Comparison of ENCODE assay signal across 26 mouse cellular contexts in genomic region chrX:164320031-164320430, GRCm38 (mm10). TPM values are rescaled to one million over a fixed set of nuclear protein-coding genes. Genes with fewer than 3 reads are reported as not detected.
DNase-seq lines count a peak whose midpoint lies in the region; TF ChIP-seq lines count a peak whose summit lies in the region.
"Had no signal": no experiment of that assay in that cellular context is flagged by ENCODE, and none has a peak within 500 bp of the region (broad histone marks: within the 10 kb centered on the region; RNA-seq: fewer than 3 reads in every experiment).

No protein-coding gene starts in this region.

- no peak overlapping the region for H3K4me3 ChIP-seq in embryonic fibroblast, embryonic 13.5 days (ENCODE audit: insufficient read depth, low read length)
- no peak overlapping the region for H3K4me3 ChIP-seq in embryonic facial prominence, embryonic 10.5 days
- H3K4me3 ChIP-seq: embryonic facial prominence, embryonic 12.5 days; embryonic facial prominence, embryonic 15.5 days; erythroblast, embryonic 14.5 days; forebrain, embryonic 12.5 days; heart, embryonic 12.5 days; heart, embryonic 15.5 days; hindbrain, embryonic 10.5 days; hindbrain, embryonic 13.5 days; intestine, embryonic 15.5 days had no signal

- H3K27me3 ChIP-seq in embryonic facial prominence, embryonic 10.5 days (replicated peaks; ENCODE audit: low read depth, poor library complexity, severe bottlenecking): peaks cover 69% of the 10 kb centered on the region
- H3K27me3 ChIP-seq: embryonic facial prominence, embryonic 12.5 days; embryonic facial prominence, embryonic 15.5 days; forebrain, embryonic 12.5 days; heart, embryonic 12.5 days; heart, embryonic 15.5 days; intestine, embryonic 15.5 days had no signal

- H3K4me1 ChIP-seq in embryonic fibroblast, embryonic 13.5 days (ENCODE audit: control insufficient read depth, insufficient read depth, low read length): peaks cover 2% of the 10 kb centered on the region; the same call in 1 of the 2 replicates
- H3K4me1 ChIP-seq in embryonic facial prominence, embryonic 10.5 days: no peaks in the 10 kb centered on the region
- H3K4me1 ChIP-seq: embryonic facial prominence, embryonic 12.5 days; embryonic facial prominence, embryonic 15.5 days; forebrain, embryonic 12.5 days; heart, embryonic 12.5 days; heart, embryonic 15.5 days; hindbrain, embryonic 10.5 days; hindbrain, embryonic 13.5 days; intestine, embryonic 15.5 days had no signal

- TF ChIP-seq POLR2A in embryonic fibroblast, embryonic 13.5 days (IDR thresholded peaks at IDR 0.05; ENCODE audit: low read depth, low read length): no peak

- no peaks in the 10 kb centered on the region for H3K9me3 ChIP-seq in embryonic facial prominence, embryonic 10.5 days
- H3K9me3 ChIP-seq: embryonic facial prominence, embryonic 12.5 days; embryonic facial prominence, embryonic 15.5 days; forebrain, embryonic 12.5 days; heart, embryonic 12.5 days; heart, embryonic 15.5 days; hindbrain, embryonic 10.5 days; hindbrain, embryonic 13.5 days; intestine, embryonic 15.5 days had no signal

- H3K36me3 ChIP-seq in embryonic facial prominence, embryonic 10.5 days (replicated peaks): no peaks in the 10 kb centered on the region
- H3K36me3 ChIP-seq: embryonic facial prominence, embryonic 12.5 days; embryonic facial prominence, embryonic 15.5 days; forebrain, embryonic 12.5 days; heart, embryonic 12.5 days; heart, embryonic 15.5 days; hindbrain, embryonic 10.5 days; hindbrain, embryonic 13.5 days; intestine, embryonic 15.5 days had no signal

- 87% methylated on average over 3 of the region's 3 CpGs for WGBS in embryonic facial prominence, embryonic 10.5 days

- TF ChIP-seq CTCF in embryonic fibroblast, embryonic 13.5 days (IDR thresholded peaks at IDR 0.05; ENCODE audit: borderline replicate concordance, insufficient read depth, low read length): no peak

- DNase-seq in adrenal gland, adult (ENCODE audit: inconsistent age in 2 of 2, low spot score in 1 of 2): peak; percentile 52 to 63
- no peak for DNase-seq in adrenal gland, postnatal 14 days
- DNase-seq in adrenal gland, postnatal 36 days: peak; percentile 18 to 19
- DNase-seq in adrenal gland, postnatal 4 days (ENCODE audit: low spot score in 2 of 2): no peak
- no peak for DNase-seq in embryonic facial prominence, embryonic 10.5 days (ENCODE audit: low spot score)
- DNase-seq: cerebellum, adult 18-20 months; cerebellum, adult 9-10 months; cerebellum, postnatal 14 days; forebrain, postnatal 0 days; gastrocnemius, postnatal 25 days; heart, adult 18-20 months; heart, postnatal 10 days; heart, postnatal 36 days; kidney, adult 11 months; kidney, adult 8-10 months had no signal

- peak overlapping the region; percentile 67 for H3K27ac ChIP-seq in embryonic fibroblast, embryonic 13.5 days (ENCODE audit: insufficient read depth, low read length)
- no peak overlapping the region for H3K27ac ChIP-seq in embryonic facial prominence, embryonic 10.5 days (replicated peaks)
- H3K27ac ChIP-seq: embryonic facial prominence, embryonic 12.5 days; embryonic facial prominence, embryonic 15.5 days; forebrain, embryonic 12.5 days; heart, embryonic 15.5 days; hindbrain, embryonic 10.5 days; hindbrain, embryonic 13.5 days; intestine, embryonic 15.5 days had no signal

RNA-seq across cellular contexts. Expression of gene Pir, which starts 50.9 kb away (rescaled TPM):
- 4.5 and 4.9 TPM in 2 replicates for total RNA-seq in adrenal gland, postnatal 14 days (2021)
- total RNA-seq in adrenal gland, postnatal 36 days (2021): 1 to 10 TPM; 3.9 to 4.9 TPM
- 1 to 10 TPM; 5.9 to 6.3 TPM for total RNA-seq in adrenal gland, postnatal 4 days (2021)
- 11.8 and 14.6 TPM in 2 replicates for polyA plus RNA-seq in embryonic fibroblast, embryonic 13.5 days (2011; ENCODE audit: insufficient read length, low read depth, missing spikeins)
- 8.0 and 10.0 TPM in 2 replicates for polyA plus RNA-seq in embryonic facial prominence, embryonic 10.5 days (2016; fragmentation: Nextera tagmentation; extraction: Ambion mirVana)
- polyA plus RNA-seq: Patski had no signal

RNA-seq across cellular contexts. Expression of gene Vegfd, which starts 53.1 kb away (rescaled TPM):
- 39.1 and 48.2 TPM in 2 replicates for total RNA-seq in adrenal gland, postnatal 14 days (2021)
- total RNA-seq in adrenal gland, postnatal 36 days (2021): 10 to 100 TPM; 31.7 to 59.1 TPM
- 10 to 100 TPM; 38.5 to 52.0 TPM for total RNA-seq in adrenal gland, postnatal 4 days (2021)
- 34.7 and 58.0 TPM in 2 replicates for polyA plus RNA-seq in embryonic fibroblast, embryonic 13.5 days (2011; ENCODE audit: insufficient read length, low read depth, missing spikeins)
- polyA plus RNA-seq in embryonic facial prominence, embryonic 10.5 days (2016; fragmentation: Nextera tagmentation; extraction: Ambion mirVana): 4.8 and 5.3 TPM in 2 replicates
- polyA plus RNA-seq: erythroblast, embryonic 14.5 days had no signal

Comparison
In these comparisons a context has a peak if more than half of its experiments do, and no peak if none do; other contexts are left out.
1. DNase-seq: peak in adrenal gland, adult (2 of 2) and adrenal gland, postnatal 36 days (2 of 2); none in adrenal gland, postnatal 14 days (single experiment), adrenal gland, postnatal 4 days (0 of 2) and embryonic facial prominence, embryonic 10.5 days (single experiment).